Comparison of ENCODE assay signal across 18 mouse cellular contexts in the genomic region with DNA sequence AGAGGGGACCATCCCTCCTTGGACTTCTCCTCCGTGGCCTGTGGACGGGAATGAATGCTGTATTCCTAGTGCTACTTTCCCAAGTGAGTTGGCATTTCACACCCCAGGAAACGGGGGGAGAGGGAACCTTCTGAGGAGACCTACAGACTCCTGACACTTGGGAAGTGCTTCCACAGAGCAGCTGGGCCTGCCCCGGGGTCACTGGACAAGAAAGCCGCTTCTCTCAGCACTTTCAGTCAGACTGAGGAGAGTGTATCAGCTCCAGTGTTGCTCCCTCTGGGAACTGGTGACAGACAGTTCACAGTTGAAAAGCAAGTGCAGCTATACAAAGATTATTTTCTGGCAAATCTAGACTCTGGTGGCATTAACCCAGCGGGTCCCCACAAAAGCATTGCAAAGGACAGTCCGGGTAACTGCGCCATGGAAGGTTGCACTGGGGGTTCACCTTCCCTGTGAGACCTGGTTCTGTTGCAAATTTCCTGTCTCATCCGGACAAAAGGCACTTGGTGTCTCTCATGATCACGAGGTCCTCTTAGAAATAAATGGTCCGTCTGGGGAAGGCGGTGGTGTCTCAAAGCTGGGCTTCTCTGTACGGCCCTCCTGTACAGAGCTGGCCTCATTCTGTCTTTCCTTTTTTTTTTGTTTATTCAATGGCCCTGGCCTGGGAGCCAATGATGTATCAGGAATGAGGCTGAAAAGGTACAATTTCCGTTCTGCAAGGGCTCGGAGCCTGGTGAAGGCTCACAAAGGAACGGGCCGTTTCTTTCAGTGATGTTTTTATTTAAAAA.
DNase-seq lines count a peak whose midpoint lies in the region; ATAC-seq and TF ChIP-seq lines count a peak whose summit lies in the region.
"Had no signal": no experiment of that assay in that cellular context is flagged by ENCODE, and none has a peak within 500 bp of the region (broad histone marks: within the 10 kb centered on the region; RNA-seq: fewer than 3 reads in every experiment).

No protein-coding gene starts in this region.

- H3K27ac ChIP-seq in hindbrain, embryonic 13.5 days: peak overlapping the region; percentile 42; the same call in 1 of the 2 replicates
- H3K27ac ChIP-seq in lung, postnatal 0 days (ENCODE audit: low read length): no peak overlapping the region
- H3K27ac ChIP-seq: liver, embryonic 14.5 days had no signal

- no peaks in the 10 kb centered on the region for H3K9me3 ChIP-seq in hindbrain, embryonic 13.5 days
- no peaks in the 10 kb centered on the region for H3K9me3 ChIP-seq in lung, postnatal 0 days (ENCODE audit: low read length)

- no peaks in the 10 kb centered on the region for H3K36me3 ChIP-seq in hindbrain, embryonic 13.5 days
- H3K36me3 ChIP-seq in lung, postnatal 0 days (ENCODE audit: insufficient read depth, low read length): no peaks in the 10 kb centered on the region

- no peak overlapping the region for H3K4me3 ChIP-seq in hindbrain, embryonic 13.5 days
- H3K4me3 ChIP-seq in lung, postnatal 0 days (ENCODE audit: low read depth, low read length): no peak overlapping the region

- peaks cover 34% of the 10 kb centered on the region for H3K4me1 ChIP-seq in hindbrain, embryonic 13.5 days (replicated peaks)
- H3K4me1 ChIP-seq in lung, postnatal 0 days (ENCODE audit: insufficient read depth, low read depth, low read length): no peaks in the 10 kb centered on the region

- TF ChIP-seq CTCF in lung, postnatal 0 days (IDR thresholded peaks at IDR 0.05): no peak

- H3K9ac ChIP-seq in hindbrain, embryonic 13.5 days: no peak overlapping the region
- no peak overlapping the region for H3K9ac ChIP-seq in lung, postnatal 0 days (replicated peaks; ENCODE audit: low read depth)
- H3K9ac ChIP-seq: liver, embryonic 14.5 days had no signal

- 59% methylated on average over 17 of the region's 17 CpGs for WGBS in hindbrain, embryonic 13.5 days
- WGBS in lung, postnatal 0 days: 66% methylated on average over 17 of the region's 17 CpGs

- TF ChIP-seq EP300 in lung, postnatal 0 days (IDR thresholded peaks at IDR 0.05): no peak

- H3K4me2 ChIP-seq in hindbrain, embryonic 13.5 days: no peak overlapping the region
- no peak overlapping the region for H3K4me2 ChIP-seq in lung, postnatal 0 days (replicated peaks; ENCODE audit: low read depth, low read length)

- no peaks in the 10 kb centered on the region for H3K27me3 ChIP-seq in hindbrain, embryonic 13.5 days
- H3K27me3 ChIP-seq in lung, postnatal 0 days (replicated peaks; ENCODE audit: insufficient read depth, low read length): no peaks in the 10 kb centered on the region
- H3K27me3 ChIP-seq: Patski had no signal

- no peak for ATAC-seq in hindbrain, embryonic 13.5 days (ENCODE audit: low FRiP score)
- ATAC-seq in lung, postnatal 0 days: no peak
- ATAC-seq: inflammation-experienced regulatory T-cells, adult 6 months; Patski had no signal

- DNase-seq in cerebellum, postnatal 10 days: peak; percentile 39 to 51
- no peak for DNase-seq in cerebellum, adult 11-12 months
- DNase-seq in right cerebral cortex, adult 18-20 months: peak; percentile 7
- no peak for DNase-seq in right cerebral cortex, postnatal 25 days
- DNase-seq in retina, embryonic 14.5 days (ENCODE audit: low spot score): peak; percentile 26
- DNase-seq in lung, postnatal 0 days (ENCODE audit: low spot score): no peak
- DNase-seq in layer of hippocampus, postnatal 10 days (ENCODE audit: low spot score in 2 of 2): no peak
- DNase-seq: cerebellum, adult 9-10 months; gastrocnemius, postnatal 14 days; kidney, postnatal 14 days; layer of hippocampus, postnatal 36 days; lung, postnatal 14 days; right cerebral cortex, postnatal 4 days; thymus, postnatal 25 days had no signal

Comparison
In these comparisons a context has a peak if more than half of its experiments do, and no peak if none do; other contexts are left out.
1. DNase-seq: peak in cerebellum, postnatal 10 days (2 of 2), right cerebral cortex, adult 18-20 months (single experiment) and retina, embryonic 14.5 days (single experiment); none in cerebellum, adult 11-12 months (single experiment), right cerebral cortex, postnatal 25 days (single experiment), lung, postnatal 0 days (single experiment) and layer of hippocampus, postnatal 10 days (0 of 2).